Mouse (Mus musculus) kidney, adult 2 months (tissue): Measurements from ENCODE around the gene Slc44a4.

Source experiments
- CTCF ChIP-seq: fragments of 200-500 bp; conservative IDR thresholded peaks from 2 replicates; pipeline ENCODE4 v1.5.1; 2011; ENCODE audit warnings: low read depth, mild to moderate bottlenecking, control low read depth, low read length, moderate library complexity, mixed read lengths; ENCODE audit not compliant: insufficient read depth, insufficient read length
- POLR2A ChIP-seq: fragments of 200-500 bp; IDR thresholded peaks from one replicate; pipeline ENCODE4 v1.6.1; 2011; ENCODE audit warnings: low read depth, low read length, control low read depth

DNA sequence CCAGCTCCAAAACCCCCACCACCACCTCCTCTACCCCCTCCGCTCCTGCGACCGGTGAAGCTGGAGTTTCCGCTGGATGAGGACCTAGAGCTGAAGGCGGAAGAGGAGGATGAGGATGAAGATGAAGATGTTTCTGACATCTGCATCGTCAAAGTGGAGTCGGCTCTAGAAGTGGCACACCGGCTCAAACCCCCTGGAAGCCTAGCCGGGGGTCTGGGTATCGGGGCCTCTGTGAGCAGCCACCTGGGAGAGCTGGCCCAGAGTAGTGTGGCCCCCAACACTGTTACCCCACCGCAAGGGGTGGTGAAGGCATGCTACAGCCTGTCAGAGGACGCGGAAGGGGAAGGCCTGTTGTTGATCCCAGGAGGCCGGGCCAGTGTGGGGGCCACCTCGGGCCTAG lies 18.5 kb upstream of the Slc44a4 start:
- TF ChIP-seq POLR2A (no peak), CTCF (no peak)
